Mouse (Mus musculus): Measurements from ENCODE around the gene Gsk3a.

Gene Gsk3a

DNA sequence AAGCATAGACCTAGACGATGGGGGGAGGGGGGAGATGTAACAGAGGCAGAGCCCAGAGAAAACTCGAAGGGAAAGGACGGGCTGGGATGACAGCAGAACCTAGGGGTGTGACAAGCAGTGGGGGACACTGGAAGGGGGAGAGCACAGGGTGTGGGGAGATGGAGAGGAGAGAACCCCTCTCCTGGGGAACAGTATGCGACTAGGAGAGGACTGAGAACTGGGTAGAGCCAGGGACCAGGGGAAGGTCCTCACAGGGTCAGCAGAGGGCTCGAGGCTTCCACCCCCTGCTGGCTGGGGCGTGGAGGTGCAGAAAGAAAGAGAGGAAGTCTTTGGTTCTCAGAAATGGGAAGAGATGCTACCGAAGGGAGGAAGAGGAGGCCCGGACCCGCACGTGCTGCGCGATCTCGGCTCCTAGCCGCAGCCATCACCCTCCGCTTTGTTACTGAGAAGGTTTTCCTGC lies 56.3 kb downstream of the Gsk3a start:
- peak; percentile 37 to 39 for DNase-seq

DNA sequence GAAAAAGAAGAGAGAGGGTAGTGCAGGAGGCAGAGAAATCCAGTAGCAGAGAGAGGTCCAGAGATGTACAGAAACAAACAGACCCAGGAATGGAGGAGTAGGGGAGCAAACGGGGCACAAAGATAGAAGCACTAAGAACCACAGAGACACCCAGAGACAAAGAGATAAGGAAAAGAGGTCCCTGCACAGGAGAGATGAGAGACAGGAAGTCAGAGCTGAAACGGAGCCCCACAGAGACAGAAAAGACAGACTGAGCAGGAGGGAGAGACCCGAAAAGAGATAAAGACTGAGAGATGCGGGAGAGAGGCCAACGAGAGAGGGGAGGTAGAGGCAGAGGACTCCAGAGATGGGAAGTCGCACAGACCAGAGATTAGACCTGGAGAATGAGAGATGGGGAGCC lies 57.1 kb downstream of the Gsk3a start:
- no peak for DNase-seq

DNA sequence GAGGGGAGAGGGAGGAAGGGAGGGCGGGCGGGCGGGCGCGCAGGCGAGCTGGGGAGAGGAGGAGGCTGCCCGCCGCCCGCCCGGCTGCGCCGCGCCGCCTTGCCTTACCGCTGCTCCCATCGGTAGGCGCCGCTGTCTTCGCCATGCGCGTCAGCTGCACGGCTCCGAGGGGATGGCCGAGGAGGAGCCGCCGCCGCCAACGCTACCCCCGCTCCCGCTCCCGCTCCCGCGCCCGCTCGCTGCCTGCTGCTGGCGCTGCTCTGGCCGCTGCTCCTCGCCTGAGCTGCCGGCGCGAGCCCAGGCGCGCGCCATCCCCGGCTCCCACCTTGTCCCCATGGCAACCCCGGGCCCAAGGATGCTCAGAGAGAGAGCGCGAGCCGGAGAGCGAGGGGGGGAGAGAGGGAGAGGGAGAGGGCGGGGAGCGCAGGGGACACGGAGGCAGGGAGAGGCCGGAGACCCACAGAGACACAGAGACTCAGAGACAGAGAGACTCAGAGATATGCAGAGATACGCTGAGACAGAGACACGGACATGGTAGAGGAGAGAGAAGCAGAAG lies 58.0 kb downstream of the Gsk3a start, which contains the start of gene Pou2f2:
Pou2f2 (minus strand) TSS at position 121 of the 556 bp plus-strand sequence.
- peak; percentile 58 to 61 for DNase-seq

DNA sequence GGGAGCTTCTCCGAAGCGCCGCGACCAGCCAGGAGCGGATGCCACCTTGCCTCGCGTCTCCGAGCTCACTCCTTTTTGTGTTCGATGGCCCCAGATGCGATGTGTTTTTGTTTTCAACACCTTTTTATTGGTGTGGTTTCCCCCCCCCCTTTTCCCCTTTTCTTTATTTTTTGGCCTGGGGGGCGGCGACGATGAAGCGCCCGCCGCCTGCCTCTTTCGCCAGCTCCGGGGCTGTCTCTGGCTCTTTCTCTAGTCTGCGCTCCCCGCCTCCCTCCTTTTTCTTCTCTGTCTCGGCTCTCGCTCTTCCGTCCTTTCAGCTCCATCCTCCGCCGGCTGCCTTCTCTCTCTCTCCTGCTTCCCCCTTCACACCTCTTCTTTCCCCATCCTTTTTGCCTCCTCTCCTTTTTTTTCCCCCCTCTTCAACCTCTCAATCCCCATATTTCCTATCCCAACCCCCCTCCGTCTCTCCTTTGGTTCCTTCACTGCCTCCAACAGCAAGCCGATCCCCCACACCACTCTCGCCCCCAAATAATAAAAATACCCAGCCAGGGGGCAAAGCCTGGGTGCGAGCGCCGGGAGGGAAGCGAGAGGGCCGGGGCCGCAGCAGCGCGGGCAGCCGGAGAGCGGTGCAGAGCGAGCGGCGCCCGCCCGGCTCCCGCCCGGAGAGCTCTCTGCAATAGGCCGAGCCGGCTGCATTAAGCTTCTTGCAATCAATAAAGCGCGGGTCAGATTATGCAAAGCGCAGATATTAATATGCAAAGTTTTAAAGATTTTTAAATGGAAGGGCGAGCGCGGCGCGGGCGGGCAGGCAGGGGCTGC lies 58.7 kb downstream of the Gsk3a start:
- no peak for DNase-seq

DNA sequence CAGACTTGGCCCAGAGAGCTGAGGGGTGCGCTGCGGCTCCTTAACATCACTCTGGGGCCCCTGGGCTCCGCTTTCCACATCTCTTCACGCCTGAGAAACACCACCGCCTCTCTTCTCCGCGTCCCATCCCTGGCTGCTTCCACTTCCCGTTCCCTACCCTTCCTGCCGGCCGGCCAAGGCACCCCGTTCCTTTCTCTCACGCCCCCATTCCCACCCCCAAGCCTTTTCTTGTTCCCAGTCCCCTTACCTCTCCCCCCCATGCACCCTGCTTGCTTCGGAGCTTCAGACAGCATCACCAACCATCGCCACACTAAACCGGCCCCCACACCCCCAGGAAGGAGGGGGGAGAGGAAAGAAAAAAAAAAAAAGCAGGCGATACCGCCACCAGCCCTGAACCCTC lies 59.3 kb downstream of the Gsk3a start:
- no peak for DNase-seq

All from thymus, adult 18-20 months (tissue).